Mouse (Mus musculus): Measurements from ENCODE around the gene Gjd2.

DNA sequence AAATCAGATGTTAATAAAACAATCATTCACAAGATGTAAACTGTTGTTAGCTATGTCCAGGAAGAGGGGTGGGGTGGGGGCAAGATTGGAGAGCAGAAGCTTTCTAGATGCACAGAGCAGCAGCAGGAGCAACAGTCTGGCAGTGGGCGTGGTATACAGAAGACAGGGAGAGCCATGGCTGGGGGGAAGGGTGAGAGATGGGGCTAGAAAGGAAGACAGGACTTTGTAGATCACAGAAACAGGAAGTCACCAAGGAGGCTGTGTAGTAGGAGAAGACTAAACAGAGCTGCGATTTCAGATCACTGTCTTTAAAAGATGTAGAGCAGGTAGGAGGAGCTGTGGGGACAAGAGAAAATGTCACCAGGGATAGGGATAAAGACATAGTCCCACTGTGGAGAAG is 18.8 kb upstream of the Gjd2 start:
- TF ChIP-seq CTCF (conservative IDR thresholded peaks at IDR 0.05; ENCODE audit: low read length) (no peak), NANOG (IDR thresholded peaks at IDR 0.05; ENCODE audit: borderline replicate concordance, low read length) (no peak)
